Mouse (Mus musculus): ENCODE measurements around the gene Abca2. TPM values are rescaled to one million over a fixed set of nuclear protein-coding genes. Genes with fewer than 3 reads are reported as not detected.

The Abca2 gene
- total RNA-seq (2021): 10 to 100 TPM; 36.1 to 41.1 TPM
- 43.4 and 44.2 TPM in 2 replicates for polyA plus RNA-seq (2012; rRNA removed)
- long read RNA-seq, full-length matches to known transcripts: 1 of 36 reads
- long read RNA-seq, partial matches to known transcripts: 31 of 36 reads
- long read RNA-seq, other reads (novel, unspliced or antisense): 4 of 36 reads

DNA sequence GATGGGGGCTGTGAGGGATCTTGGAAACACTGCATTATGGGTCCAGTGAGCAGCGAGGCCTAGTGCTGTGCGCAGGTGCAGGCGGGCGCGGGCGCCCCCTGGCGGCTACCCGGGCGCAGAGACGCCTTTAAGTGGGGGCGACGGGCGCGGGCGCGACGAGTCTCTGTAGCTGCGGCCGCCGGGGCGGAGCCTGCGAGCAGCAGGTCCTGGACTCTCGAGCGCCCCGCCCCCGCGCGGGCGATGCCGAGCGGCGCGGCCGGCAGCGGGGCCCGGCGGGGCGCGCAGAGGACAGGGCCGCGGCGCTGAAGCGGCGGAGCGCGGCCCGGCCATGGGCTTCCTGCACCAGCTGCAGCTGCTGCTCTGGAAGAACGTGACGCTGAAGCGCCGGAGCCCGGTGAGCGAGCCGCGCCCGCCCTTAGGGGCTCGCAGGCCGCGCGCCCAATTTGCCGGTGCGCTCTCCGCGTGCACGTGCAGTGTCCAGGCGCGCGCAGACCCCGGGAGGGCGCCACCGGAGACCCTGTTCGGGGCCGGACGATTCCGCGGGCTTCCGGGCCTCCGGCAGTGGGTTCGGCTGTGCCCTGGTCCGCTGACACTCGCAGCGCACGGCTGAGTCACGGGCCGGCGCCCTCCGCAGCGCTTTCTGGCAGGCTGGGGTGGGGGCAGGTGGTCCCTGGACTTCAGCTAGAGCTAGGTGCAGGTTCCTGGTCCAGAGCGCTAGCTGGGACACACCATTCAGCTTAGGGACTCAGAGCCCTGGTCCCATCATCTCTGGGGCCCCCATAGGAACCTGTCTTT lies at the start of gene Abca2:
TSS of gene Abca2 (plus strand) at position 262 of the 795 bp plus-strand sequence.
- DNase-seq: peak; percentile 95 to 96
- H3K79me2 ChIP-seq (replicated peaks; ENCODE audit: control insufficient read depth, insufficient read depth, low read length): no peaks in the 10 kb centered on the region
- peak within 1 kb of the TSS; percentile 74 for H3K27ac ChIP-seq

DNA sequence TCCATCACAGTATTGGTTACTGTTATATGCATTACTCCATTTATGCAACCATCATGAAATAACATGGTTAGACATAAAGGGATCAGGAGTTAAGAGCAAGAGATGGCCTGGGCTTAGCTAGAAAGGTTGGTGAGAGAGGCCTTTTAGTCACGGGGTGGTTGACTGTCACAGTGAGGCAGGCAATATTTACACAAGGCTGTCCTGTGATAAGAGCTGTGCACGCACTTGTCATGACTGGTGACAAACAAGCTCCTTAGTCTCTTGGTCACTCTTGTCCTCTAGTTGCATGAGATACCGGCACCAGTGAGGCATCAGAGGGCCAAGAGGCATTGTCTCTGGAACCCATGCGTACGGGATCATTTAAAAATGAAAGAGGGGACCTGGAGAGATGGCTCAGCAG lies 44.0 kb upstream of the Abca2 start:
- no peak overlapping the region for H3K4me3 ChIP-seq
- no peak overlapping the region for H3K9ac ChIP-seq (ENCODE audit: low read depth, low read length)
- no peaks in the 10 kb centered on the region for H3K4me1 ChIP-seq (ENCODE audit: control insufficient read depth, insufficient read depth, low read length)
- no peak for DNase-seq
- no peaks in the 10 kb centered on the region for H3K79me2 ChIP-seq (replicated peaks; ENCODE audit: control insufficient read depth, insufficient read depth, low read length)
- intact Hi-C loops (cut with DNase I): no loop called here
- H3K27ac ChIP-seq: no peak overlapping the region
- 57% methylated on average over 5 of the region's 5 CpGs for WGBS
- no peaks in the 10 kb centered on the region for H3K27me3 ChIP-seq (ENCODE audit: control insufficient read depth, insufficient read depth, low read length)
- TF ChIP-seq CTCF (IDR thresholded peaks at IDR 0.05): no peak
- TF ChIP-seq POLR2A (IDR thresholded peaks at IDR 0.05; ENCODE audit: insufficient read depth, low read depth, low read length): no peak
- TF ChIP-seq EP300 (IDR thresholded peaks at IDR 0.05; ENCODE audit: insufficient read depth, low read depth, low read length): no peak
- H3K36me3 ChIP-seq (ENCODE audit: control insufficient read depth, insufficient read depth, low read length): no peaks in the 10 kb centered on the region

More for the DNA sequence above, at the start of gene Abca2:
- Histone ChIP-seq H3K9ac (ENCODE audit: low read depth, low read length) (peak within 1 kb of the TSS; percentile 81), H3K27me3 (ENCODE audit: control insufficient read depth, insufficient read depth, low read length) (no peaks in the 10 kb centered on the region), H3K36me3 (ENCODE audit: control insufficient read depth, insufficient read depth, low read length) (no peaks in the 10 kb centered on the region), H3K4me3 (peak within 1 kb of the TSS; percentile 83), H3K4me1 (ENCODE audit: control insufficient read depth, insufficient read depth, low read length) (no peaks in the 10 kb centered on the region; the same call in 1 of the 2 replicates)
- WGBS: under 1% methylated on average over 85 of the region's 89 CpGs
- intact Hi-C loops (cut with DNase I): loop anchor here (2.0 to 10.0 kb wide), 2 partner anchors 54 to 126 kb away; partner anchors contain the start of gene Edf1
- TF ChIP-seq POLR2A (IDR thresholded peaks at IDR 0.05; ENCODE audit: insufficient read depth, low read depth, low read length) (no peak), CTCF (IDR thresholded peaks at IDR 0.05) (peak; percentile 89), EP300 (IDR thresholded peaks at IDR 0.05; ENCODE audit: insufficient read depth, low read depth, low read length) (no peak)

DNA sequence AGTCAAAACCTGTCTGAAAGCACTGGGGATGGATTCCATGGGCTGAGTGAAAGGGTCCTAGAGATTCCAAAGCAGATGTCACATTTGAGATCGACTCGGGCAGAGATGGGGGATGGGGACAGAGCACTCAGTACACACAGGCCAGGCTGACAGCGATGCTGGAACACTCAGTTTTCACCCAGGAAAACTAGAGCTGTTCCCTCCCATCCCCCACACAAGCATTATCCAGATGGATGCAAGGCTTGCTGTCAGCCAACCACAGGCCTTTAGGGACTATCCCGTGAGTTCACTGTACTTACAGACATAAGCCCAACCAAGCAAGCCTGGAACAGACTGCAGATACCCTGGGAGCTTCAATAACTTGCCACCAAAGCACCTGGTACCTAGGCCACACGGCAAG lies 37.2 kb upstream of the Abca2 start:
- no peak for DNase-seq
- Histone ChIP-seq H3K27ac (no peak overlapping the region), H3K4me1 (ENCODE audit: control insufficient read depth, insufficient read depth, low read length) (peaks cover 2% of the 10 kb centered on the region), H3K79me2 (replicated peaks; ENCODE audit: control insufficient read depth, insufficient read depth, low read length) (no peaks in the 10 kb centered on the region), H3K4me3 (no peak overlapping the region), H3K36me3 (ENCODE audit: control insufficient read depth, insufficient read depth, low read length) (no peaks in the 10 kb centered on the region), H3K9ac (ENCODE audit: low read depth, low read length) (no peak overlapping the region), H3K27me3 (ENCODE audit: control insufficient read depth, insufficient read depth, low read length) (no peaks in the 10 kb centered on the region)
- TF ChIP-seq CTCF (IDR thresholded peaks at IDR 0.05) (no peak), EP300 (IDR thresholded peaks at IDR 0.05; ENCODE audit: insufficient read depth, low read depth, low read length) (no peak), POLR2A (IDR thresholded peaks at IDR 0.05; ENCODE audit: insufficient read depth, low read depth, low read length) (no peak)
- WGBS: 72% methylated on average over 5 of the region's 5 CpGs
- intact Hi-C loops (cut with DNase I): no loop called here

GRCm38 (mm10) chr2:25394281-25395221 lies 34.0 kb upstream of the Abca2 start:
- H3K4me3 ChIP-seq: no peak overlapping the region
- no peaks in the 10 kb centered on the region for H3K36me3 ChIP-seq (ENCODE audit: control insufficient read depth, insufficient read depth, low read length)
- intact Hi-C loops (cut with DNase I): no loop called here
- no peaks in the 10 kb centered on the region for H3K79me2 ChIP-seq (replicated peaks; ENCODE audit: control insufficient read depth, insufficient read depth, low read length)
- TF ChIP-seq EP300 (IDR thresholded peaks at IDR 0.05; ENCODE audit: insufficient read depth, low read depth, low read length) (no peak), POLR2A (IDR thresholded peaks at IDR 0.05; ENCODE audit: insufficient read depth, low read depth, low read length) (no peak), CTCF (IDR thresholded peaks at IDR 0.05) (no peak)
- DNase-seq: peak; percentile 69 to 74
- H3K27me3 ChIP-seq (ENCODE audit: control insufficient read depth, insufficient read depth, low read length): no peaks in the 10 kb centered on the region
- WGBS: 30% methylated on average over 3 of the region's 3 CpGs
- H3K27ac ChIP-seq: peak overlapping the region; percentile 75
- H3K9ac ChIP-seq (ENCODE audit: low read depth, low read length): no peak overlapping the region
- peaks cover 8% of the 10 kb centered on the region for H3K4me1 ChIP-seq (ENCODE audit: control insufficient read depth, insufficient read depth, low read length)

DNA sequence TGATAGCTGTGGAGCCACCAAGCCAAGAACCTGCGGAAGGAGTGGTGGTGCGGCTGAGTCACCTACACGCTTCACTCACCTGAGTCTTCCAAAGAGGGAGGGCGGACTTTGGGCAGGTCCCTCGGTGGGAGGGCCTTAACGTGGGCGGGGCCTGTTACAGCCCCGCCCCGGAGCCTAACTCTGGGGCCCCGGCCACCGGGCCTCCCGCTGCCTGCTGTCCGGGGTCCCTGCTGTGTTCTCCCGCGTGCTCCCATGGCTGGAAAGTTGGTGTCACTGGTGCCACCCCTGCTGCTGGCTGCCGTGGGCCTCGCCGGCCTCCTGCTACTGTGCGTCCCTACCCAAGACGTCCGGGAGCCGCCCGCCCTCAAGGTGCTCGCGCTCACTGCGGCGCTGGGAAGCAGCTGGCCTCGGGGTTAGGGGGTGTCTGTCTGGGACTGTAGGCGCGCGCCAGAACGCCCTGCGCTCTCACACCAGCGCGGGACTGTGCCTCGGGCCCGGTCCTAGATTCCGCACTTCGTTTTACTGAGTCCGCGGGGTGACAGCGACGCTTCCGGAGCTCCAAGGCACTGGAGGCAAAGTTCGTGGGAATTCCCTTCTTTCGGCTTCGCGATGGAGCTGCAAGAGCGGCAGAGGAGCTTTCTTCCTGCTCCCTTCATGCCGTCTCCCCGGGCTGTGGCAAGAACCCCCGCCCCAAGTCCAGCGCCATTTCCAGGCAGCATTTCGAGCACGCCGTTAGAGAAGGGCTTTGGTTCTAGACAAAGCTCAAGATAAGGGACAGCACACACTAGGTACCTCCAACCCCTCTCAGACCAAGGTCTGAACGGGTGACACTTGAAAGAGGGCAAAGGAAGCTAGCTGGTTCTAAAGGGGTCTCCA lies 32.5 kb upstream of the Abca2 start, which contains the start of gene Entpd2:
TSS of gene Entpd2 (plus strand) at position 154 of the 876 bp plus-strand sequence.
- Histone ChIP-seq H3K27me3 (ENCODE audit: control insufficient read depth, insufficient read depth, low read length) (no peaks in the 10 kb centered on the region), H3K27ac (peak within 1 kb of the TSS; percentile 75), H3K9ac (ENCODE audit: low read depth, low read length) (peak within 1 kb of the TSS; percentile 71), H3K4me1 (ENCODE audit: control insufficient read depth, insufficient read depth, low read length) (peaks cover 8% of the 10 kb centered on the region), H3K36me3 (ENCODE audit: control insufficient read depth, insufficient read depth, low read length) (no peaks in the 10 kb centered on the region), H3K79me2 (replicated peaks; ENCODE audit: control insufficient read depth, insufficient read depth, low read length) (no peaks in the 10 kb centered on the region), H3K4me3 (peak within 1 kb of the TSS; percentile 62)
- 3% methylated on average over 57 of the region's 57 CpGs for WGBS
- intact Hi-C loops (cut with DNase I): no loop called here
- peak; percentile 42 for TF ChIP-seq CTCF (IDR thresholded peaks at IDR 0.05)
- peak; percentile 44; the same call in 1 of the 2 replicates for TF ChIP-seq POLR2A (IDR thresholded peaks at IDR 0.05; ENCODE audit: insufficient read depth, low read depth, low read length)
- no peak for TF ChIP-seq EP300 (IDR thresholded peaks at IDR 0.05; ENCODE audit: insufficient read depth, low read depth, low read length)
- peak; percentile 56 to 69 for DNase-seq

All from heart, adult 2 months (tissue).